Mouse (Mus musculus) large intestine, adult 2 months (tissue): Measurements from ENCODE around the gene Ndufs6. TPM values are rescaled to one million over a fixed set of nuclear protein-coding genes. Genes with fewer than 3 reads are reported as not detected.

Experiments used
- DNase-seq: peaks from one replicate; pipeline ENCODE4 v3.0.0-alpha.2; 2012; ENCODE audit warnings: low read depth, low spot score
- WGBS: fragments of 180-500 bp; shearing (Covaris S2); methylation state at CpG from one replicate; pipeline ENCODE4 v1.1.7; 2018; 5-methylcytosine and 5-hydroxymethylcytosine counted together
- polyA plus RNA-seq: library from polyadenylated mRNA; depleted of rRNA; stranded (reverse); fragments of >200 nt; gene quantifications from 2 replicates; pipeline ENCODE4 v1.2.3, GENCODE M21; 2012; rRNA removed

Gene Ndufs6
- polyA plus RNA-seq, result 101 and 115 TPM in 2 replicates

GRCm38 (mm10) chr13:73327827-73328698 is at the start of gene Ndufs6, which contains the start of gene Mrpl36:
Ndufs6 (minus strand) TSS chr13:73328542.
Mrpl36 (plus strand) TSS chr13:73328513.
- 2% methylated on average over 45 of the region's 45 CpGs for WGBS
- peak; percentile 62 for DNase-seq

- DNase-seq, result no peak
- WGBS, result 80% methylated on average over 9 of the region's 9 CpGs
These were observed 49.3 kb upstream of the Ndufs6 start for GRCm38 (mm10) chr13:73377637-73378036.

- 78% methylated on average over 2 of the region's 2 CpGs for WGBS
- DNase-seq, result no peak
These were observed 46.3 kb upstream of the Ndufs6 start for GRCm38 (mm10) chr13:73374612-73375011.

- WGBS, result 83% methylated on average over 4 of the region's 4 CpGs
- no peak for DNase-seq
These were observed 45.0 kb upstream of the Ndufs6 start for GRCm38 (mm10) chr13:73373367-73373766.

GRCm38 (mm10) chr13:73357106-73357505 is 28.8 kb upstream of the Ndufs6 start:
- 86% methylated on average over 3 of the region's 3 CpGs for WGBS
- DNase-seq, result no peak

GRCm38 (mm10) chr13:73352491-73352890 is 24.1 kb upstream of the Ndufs6 start:
- no peak for DNase-seq

- DNase-seq, result no peak
- WGBS, result 44% methylated on average over 3 of the region's 3 CpGs
These were observed 23.6 kb upstream of the Ndufs6 start for GRCm38 (mm10) chr13:73351910-73352309.

GRCm38 (mm10) chr13:73350741-73351140 is 22.4 kb upstream of the Ndufs6 start:
- no peak for DNase-seq
- WGBS, result 66% methylated on average over 9 of the region's 9 CpGs

GRCm38 (mm10) chr13:73347922-73348650 is 19.7 kb upstream of the Ndufs6 start:
- 65% methylated on average over 7 of the region's 7 CpGs for WGBS
- no peak for DNase-seq

GRCm38 (mm10) chr13:73347171-73347570 is 18.8 kb upstream of the Ndufs6 start:
- DNase-seq, result no peak
- WGBS, result 42% methylated on average over 3 of the region's 3 CpGs

GRCm38 (mm10) chr13:73346743-73347142 is 18.4 kb upstream of the Ndufs6 start:
- 83% methylated on average over 4 of the region's 4 CpGs for WGBS
- no peak for DNase-seq

- DNase-seq, result no peak
- 31% methylated on average over 2 of the region's 2 CpGs for WGBS
These were observed 17.8 kb upstream of the Ndufs6 start for GRCm38 (mm10) chr13:73346131-73346530.

- DNase-seq, result no peak
- 63% methylated on average over 9 of the region's 9 CpGs for WGBS
These were observed 17.0 kb upstream of the Ndufs6 start for GRCm38 (mm10) chr13:73345102-73345890.

- WGBS, result 62% methylated on average over 7 of the region's 7 CpGs
- no peak for DNase-seq
These were observed 8.4 kb upstream of the Ndufs6 start for GRCm38 (mm10) chr13:73336753-73337152.

- 40% methylated on average over 3 of the region's 3 CpGs for WGBS
- DNase-seq, result no peak
These were observed 3.4 kb upstream of the Ndufs6 start for GRCm38 (mm10) chr13:73331736-73332135.

- WGBS, result under 1% methylated on average over 42 of the region's 42 CpGs
- peak; percentile 74 for DNase-seq
These were observed 2.6 kb upstream of the Ndufs6 start for GRCm38 (mm10) chr13:73330844-73331501.

GRCm38 (mm10) chr13:73323406-73323805 is 4.9 kb downstream of the Ndufs6 start:
- DNase-seq, result no peak
- 87% methylated on average over 4 of the region's 4 CpGs for WGBS

- 88% methylated on average over 10 of the region's 10 CpGs for WGBS
- DNase-seq, result no peak
These were observed 5.7 kb downstream of the Ndufs6 start for GRCm38 (mm10) chr13:73322626-73323025.

- WGBS, result 49% methylated on average over 4 of the region's 4 CpGs
- no peak for DNase-seq
These were observed 8.3 kb downstream of the Ndufs6 start for GRCm38 (mm10) chr13:73320048-73320447.
